Mouse (Mus musculus) spleen, postnatal 4 days (tissue): ENCODE measurements around the gene Bcl2l10.

Experiments
- DNase-seq, 2 experiments: peaks; one replicate each; pipeline ENCODE4 v3.0.0; 2022; ENCODE audit warnings: low spot score in 2 of 2

The Bcl2l10 gene

GRCm38 (mm10) chr9:75400639-75401038 lies 53.1 kb downstream of the Bcl2l10 start:
- no peak for DNase-seq
